Mouse (Mus musculus): ENCODE measurements around the gene Adam33.

- no peak for TF ChIP-seq CTCF (conservative IDR thresholded peaks at IDR 0.05; ENCODE audit: low read length)
- no peak for TF ChIP-seq NANOG (IDR thresholded peaks at IDR 0.05; ENCODE audit: borderline replicate concordance, low read length)
Measured at GRCm38 (mm10) chr2:131036343-131036742, 27.3 kb downstream of the Adam33 start.
